Mouse (Mus musculus) 416B (cell line): Measurements from ENCODE around the gene Psmd9.

Experiments
- DNase-seq: peaks from one replicate; pipeline ENCODE4 v3.0.0; 2011; ENCODE audit warnings: low read depth

Psmd9 gene

GRCm38 (mm10) chr5:123251834-123252233 is 82.6 kb downstream of the Psmd9 start, which contains the start of gene Wdr66:
Gene Wdr66, plus strand, starts transcription at chr5:123252102.
- no peak for DNase-seq

GRCm38 (mm10) chr5:123256841-123257755 is 87.9 kb downstream of the Psmd9 start:
- DNase-seq = no peak

DNA sequence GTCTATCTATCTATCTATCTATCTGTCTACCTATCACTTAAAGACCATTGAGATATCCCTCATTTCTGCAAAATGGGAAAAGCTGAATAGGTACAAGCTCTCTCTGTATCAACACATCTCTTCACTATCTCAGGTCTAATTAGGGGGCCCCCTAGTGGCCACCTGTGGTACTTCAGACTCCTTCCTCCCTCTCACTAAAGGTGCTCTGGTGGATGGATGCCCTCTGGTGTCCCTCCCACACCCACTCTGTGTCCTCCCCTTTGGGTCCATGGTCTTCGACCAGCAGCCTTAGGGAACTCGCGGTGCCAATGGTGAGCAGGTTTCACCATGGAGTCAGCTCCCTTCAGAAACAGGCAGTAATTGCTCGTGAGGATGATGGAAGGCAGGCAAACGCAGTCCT is 89.8 kb downstream of the Psmd9 start:
- DNase-seq = peak; percentile 29

- no peak for DNase-seq
Measured at GRCm38 (mm10) chr5:123260698-123261097, 91.5 kb downstream of the Psmd9 start.

- no peak for DNase-seq
Measured at GRCm38 (mm10) chr5:123266909-123267308, 97.7 kb downstream of the Psmd9 start.

DNA sequence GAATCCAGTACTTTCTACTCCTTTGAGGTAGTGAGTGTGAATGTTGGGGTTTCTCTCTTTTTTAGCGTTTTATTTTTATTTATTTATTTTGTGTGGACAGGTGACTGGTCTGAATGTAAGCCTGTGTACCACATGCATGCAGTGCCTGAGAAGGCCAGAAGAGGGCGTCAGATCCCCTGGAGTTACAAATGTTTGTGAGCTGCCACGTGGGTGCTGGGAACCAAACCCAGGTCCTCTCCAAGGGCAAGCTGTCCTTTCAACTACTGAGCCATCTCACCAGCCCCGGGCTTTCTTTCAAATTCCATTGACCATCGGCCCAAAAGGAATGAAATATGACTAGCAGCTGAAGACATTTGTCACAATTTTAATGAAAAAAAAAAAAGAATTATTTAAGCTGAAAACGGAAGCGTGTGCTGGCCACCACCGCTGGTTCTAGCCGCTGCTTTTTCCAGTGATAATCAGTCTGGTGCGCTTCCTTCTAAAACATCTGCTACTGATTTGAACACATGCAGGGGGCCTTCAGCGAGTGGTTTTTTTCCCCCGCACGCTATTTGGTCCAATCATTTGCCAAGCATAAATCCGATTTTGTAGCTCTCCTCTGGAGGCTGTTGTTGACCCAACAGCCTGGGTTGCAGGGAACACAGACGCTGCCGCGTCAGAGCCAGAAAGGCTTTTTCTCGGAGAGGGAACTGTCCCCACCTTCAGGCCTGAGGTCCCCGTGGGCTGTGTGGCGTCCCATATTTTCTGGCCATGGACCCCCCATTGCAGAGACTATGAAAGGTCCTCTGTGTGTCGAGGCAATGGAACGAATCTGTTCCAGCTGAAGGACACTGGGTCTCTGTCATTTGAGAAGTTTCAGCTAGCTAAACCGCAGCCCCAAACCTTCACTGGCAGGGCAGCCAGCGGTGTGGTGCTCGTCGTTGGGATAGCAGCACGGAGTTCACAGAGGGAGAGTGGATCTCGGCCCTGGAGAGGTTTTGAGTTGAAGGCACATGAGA is 99.6 kb downstream of the Psmd9 start:
- no peak for DNase-seq

GRCm38 (mm10) chr5:123270917-123271316 is 101.7 kb downstream of the Psmd9 start:
- DNase-seq = no peak

DNA sequence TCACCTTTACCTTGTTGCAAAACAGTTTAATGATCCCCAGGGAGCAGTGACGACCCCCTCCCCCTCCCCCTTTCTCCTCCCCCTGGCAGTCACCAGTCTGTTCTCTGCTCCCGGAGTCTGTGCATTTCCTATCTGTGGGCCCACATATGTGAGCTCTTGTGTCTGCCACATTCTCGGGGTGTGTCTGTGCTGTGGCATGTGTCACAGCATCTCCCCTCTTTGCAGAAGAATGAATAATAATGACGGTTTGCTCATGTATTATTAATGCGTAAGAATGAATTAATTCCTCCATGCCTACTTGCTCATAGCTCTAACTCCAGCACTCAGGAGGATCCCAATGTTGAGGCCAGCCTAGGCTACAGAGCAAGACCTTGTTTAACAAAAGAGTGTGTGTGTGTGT is 103.7 kb downstream of the Psmd9 start:
- no peak for DNase-seq

GRCm38 (mm10) chr5:123276636-123277341 is 107.6 kb downstream of the Psmd9 start:
- no peak for DNase-seq

DNA sequence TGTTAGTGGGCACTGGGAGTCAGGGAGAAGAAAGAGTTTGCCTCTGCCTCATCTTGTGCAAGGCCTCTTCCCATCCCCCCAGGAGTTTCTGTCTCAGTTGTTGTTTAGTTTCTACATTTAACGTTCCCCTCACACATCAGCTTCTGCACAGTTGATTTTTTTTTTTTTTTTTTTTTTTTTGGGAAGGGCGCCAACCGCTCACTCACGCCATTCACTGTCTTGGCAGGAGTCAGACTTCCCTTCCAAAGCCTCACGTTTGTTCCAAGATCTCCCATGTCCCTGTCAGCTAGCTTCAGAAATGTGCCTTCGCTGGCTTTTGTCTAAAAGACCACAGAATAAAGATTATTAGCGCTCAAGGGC is 108.1 kb downstream of the Psmd9 start:
- DNase-seq = no peak

GRCm38 (mm10) chr5:123277704-123278103 is 108.5 kb downstream of the Psmd9 start:
- DNase-seq = no peak

GRCm38 (mm10) chr5:123279248-123279647 is 110.0 kb downstream of the Psmd9 start:
- DNase-seq = no peak

GRCm38 (mm10) chr5:123281336-123282136 is 112.3 kb downstream of the Psmd9 start:
- DNase-seq = no peak

GRCm38 (mm10) chr5:123285174-123285573 is 116.0 kb downstream of the Psmd9 start:
- peak; percentile 36 for DNase-seq

GRCm38 (mm10) chr5:123288079-123288478 is 118.9 kb downstream of the Psmd9 start:
- peak; percentile 52 for DNase-seq

GRCm38 (mm10) chr5:123294653-123295052 is 125.4 kb downstream of the Psmd9 start:
- no peak for DNase-seq

- DNase-seq = peak; percentile 28
Measured at GRCm38 (mm10) chr5:123296224-123296806, 127.1 kb downstream of the Psmd9 start.

- no peak for DNase-seq
Measured at GRCm38 (mm10) chr5:123296972-123297754, 128.0 kb downstream of the Psmd9 start.

- no peak for DNase-seq
Measured at GRCm38 (mm10) chr5:123297830-123298229, 128.6 kb downstream of the Psmd9 start.

GRCm38 (mm10) chr5:123298526-123298925 is 129.3 kb downstream of the Psmd9 start:
- peak; percentile 51 for DNase-seq
